Mouse (Mus musculus) brown adipose tissue, adult 24 weeks (tissue): ENCODE results near the gene Dcaf8. TPM values are rescaled to one million over a fixed set of nuclear protein-coding genes. Genes with fewer than 3 reads are reported as not detected.

ENCODE experiments used
- polyA plus RNA-seq: library from polyadenylated mRNA; stranded (reverse); fragments of >200 nt; gene quantifications from 2 replicates; pipeline ENCODE4 v1.2.4, GENCODE M21; 2012; ENCODE audit not compliant: missing spikeins, insufficient read depth, insufficient read length

The Dcaf8 gene
- polyA plus RNA-seq, 1 experiment = 61.8 TPM

Other genes with a start within 250 kb of the Dcaf8 start
- not detected in 2 replicates for gene Slamf6, start 230.6 kb upstream of the Dcaf8 start, polyA plus RNA-seq
- gene Vangl2, start 119.6 kb upstream of the Dcaf8 start, polyA plus RNA-seq = 0.58 TPM in 1 of 2 replicates, not detected in the other
- gene Nhlh1, start 90.5 kb upstream of the Dcaf8 start, polyA plus RNA-seq = not detected in 2 replicates
- 73.4 and 75.2 TPM in 2 replicates for gene Copa, start 65.6 kb upstream of the Dcaf8 start, polyA plus RNA-seq
- gene Ncstn, start 65.3 kb upstream of the Dcaf8 start, polyA plus RNA-seq = 25.1 and 29.6 TPM in 2 replicates
- 185 and 215 TPM in 2 replicates for gene Pex19, start 21.3 kb upstream of the Dcaf8 start, polyA plus RNA-seq
- 41.7 and 43.8 TPM in 2 replicates for gene Pea15a, start 58.7 kb downstream of the Dcaf8 start, polyA plus RNA-seq
- 29.6 and 47.6 TPM in 2 replicates for gene Casq1, start 71.8 kb downstream of the Dcaf8 start, polyA plus RNA-seq
- not detected in 2 replicates for gene Atp1a4, start 110.3 kb downstream of the Dcaf8 start, polyA plus RNA-seq
- gene Igsf8, start 113.6 kb downstream of the Dcaf8 start, polyA plus RNA-seq = 4.3 and 10.5 TPM in 2 replicates
- gene Atp1a2, start 150.0 kb downstream of the Dcaf8 start, polyA plus RNA-seq = 428 and 499 TPM in 2 replicates
- not detected in 2 replicates for gene Kcnj9, start 181.2 kb downstream of the Dcaf8 start, polyA plus RNA-seq
- gene Kcnj10, start 193.1 kb downstream of the Dcaf8 start, polyA plus RNA-seq = not detected in 2 replicates
- 3.9 and 5.0 TPM in 2 replicates for gene Pigm, start 228.5 kb downstream of the Dcaf8 start, polyA plus RNA-seq